Mouse (Mus musculus): Measurements from ENCODE around the gene Dnm3. TPM values are rescaled to one million over a fixed set of nuclear protein-coding genes. Genes with fewer than 3 reads are reported as not detected.

Gene Dnm3
- polyA plus RNA-seq, 1 experiment from 2014 or later: 13.7 TPM

DNA sequence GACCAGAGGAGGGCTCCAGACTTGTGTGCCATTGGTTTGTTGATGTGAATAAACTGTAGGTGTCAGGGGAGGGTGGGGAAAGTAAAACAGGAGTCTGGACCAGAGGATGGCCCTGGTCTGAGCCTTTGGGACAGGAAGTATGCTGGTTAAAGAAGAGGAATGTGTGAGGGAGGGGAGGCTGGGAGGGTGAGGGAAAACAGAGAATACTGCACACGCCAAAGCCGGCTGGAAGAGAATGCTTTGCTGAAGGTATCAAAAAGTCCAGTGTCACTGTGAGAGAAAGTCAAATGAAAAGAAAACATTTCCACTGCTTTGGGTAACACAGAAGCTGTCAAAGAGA, 234.2 kb downstream of the Dnm3 start:
- H3K4me1 ChIP-seq: peaks cover 24% of the 10 kb centered on the region
- peak overlapping the region; percentile 59 for H3K27ac ChIP-seq (replicated peaks)
- H3K36me3 ChIP-seq: no peaks in the 10 kb centered on the region
- H3K4me3 ChIP-seq (replicated peaks): no peak overlapping the region
- H3K9ac ChIP-seq: no peak overlapping the region
- H3K4me2 ChIP-seq (replicated peaks): no peak overlapping the region
- H3K9me3 ChIP-seq (replicated peaks): no peaks in the 10 kb centered on the region
- ATAC-seq (ENCODE audit: insufficient number of reproducible peaks, low FRiP score, low TSS enrichment, low read depth): peak; percentile 63
- WGBS: 21% methylated on average over 2 of the region's 2 CpGs
- no peaks in the 10 kb centered on the region for H3K27me3 ChIP-seq

DNA sequence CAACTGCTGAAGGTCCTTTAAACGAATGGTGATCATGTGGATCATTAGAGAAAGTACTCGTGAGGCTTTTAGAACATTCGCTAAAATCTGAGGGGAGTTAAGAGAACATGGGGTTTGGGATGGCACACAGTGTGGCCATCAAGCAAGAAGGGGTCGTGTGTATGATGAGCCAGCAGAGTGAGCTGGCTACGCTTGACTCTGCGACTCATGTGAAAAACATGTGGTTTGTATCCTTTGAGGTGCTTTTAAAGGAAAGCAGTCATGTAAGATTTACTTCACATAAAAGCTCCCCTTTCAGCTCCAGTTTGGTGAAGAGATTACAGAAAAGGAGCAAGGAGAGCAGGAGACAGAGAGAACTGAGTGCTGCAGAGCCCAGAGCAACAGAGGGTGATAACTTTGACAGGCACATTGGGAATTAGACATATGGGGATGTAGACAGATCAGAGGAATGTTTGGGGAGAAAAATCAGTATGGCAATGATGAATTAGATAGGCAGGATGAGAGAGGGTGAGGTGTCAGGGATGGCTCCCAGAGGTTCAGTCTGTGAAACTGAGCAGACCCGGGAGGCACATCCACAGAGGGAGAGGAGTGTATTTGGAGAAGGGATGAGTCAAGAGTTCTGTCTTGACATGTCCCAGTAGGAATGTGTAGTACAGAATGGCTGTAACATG, 234.7 kb downstream of the Dnm3 start:
- H3K9ac ChIP-seq: no peak overlapping the region
- peaks cover 24% of the 10 kb centered on the region for H3K4me1 ChIP-seq
- ATAC-seq (ENCODE audit: insufficient number of reproducible peaks, low FRiP score, low TSS enrichment, low read depth): peak; percentile 60
- H3K4me3 ChIP-seq (replicated peaks): no peak overlapping the region
- H3K9me3 ChIP-seq (replicated peaks): no peaks in the 10 kb centered on the region
- H3K27me3 ChIP-seq: no peaks in the 10 kb centered on the region
- WGBS: 33% methylated on average over 7 of the region's 7 CpGs
- H3K36me3 ChIP-seq: no peaks in the 10 kb centered on the region
- peak overlapping the region; percentile 59 for H3K27ac ChIP-seq (replicated peaks)
- no peak overlapping the region for H3K4me2 ChIP-seq (replicated peaks)

DNA sequence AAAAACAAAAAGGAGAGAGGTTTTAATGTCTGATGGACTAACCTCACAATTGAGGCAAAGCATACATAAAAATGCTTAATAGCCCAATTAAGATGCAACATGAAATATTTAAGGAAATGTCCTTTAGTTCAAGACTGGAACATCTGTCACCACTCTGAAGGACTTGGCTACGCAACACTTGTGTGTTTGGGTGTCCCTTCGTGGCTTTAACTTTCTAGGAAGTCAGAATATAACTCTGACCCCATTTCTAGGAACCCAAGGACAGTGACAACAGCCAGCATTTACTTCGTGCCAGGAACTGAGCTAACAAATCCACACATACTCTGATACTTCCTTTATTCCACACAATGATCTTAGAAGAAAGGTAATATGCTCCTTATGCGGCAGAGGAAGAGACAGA, 237.1 kb downstream of the Dnm3 start:
- no peak for ATAC-seq (ENCODE audit: insufficient number of reproducible peaks, low FRiP score, low TSS enrichment, low read depth)
- Histone ChIP-seq H3K4me1 (peaks cover 24% of the 10 kb centered on the region), H3K27me3 (no peaks in the 10 kb centered on the region), H3K9me3 (replicated peaks) (no peaks in the 10 kb centered on the region), H3K9ac (no peak overlapping the region), H3K36me3 (no peaks in the 10 kb centered on the region), H3K4me3 (replicated peaks) (no peak overlapping the region), H3K27ac (replicated peaks) (no peak overlapping the region), H3K4me2 (replicated peaks) (no peak overlapping the region)
- WGBS: 75% methylated on average over 4 of the region's 4 CpGs

DNA sequence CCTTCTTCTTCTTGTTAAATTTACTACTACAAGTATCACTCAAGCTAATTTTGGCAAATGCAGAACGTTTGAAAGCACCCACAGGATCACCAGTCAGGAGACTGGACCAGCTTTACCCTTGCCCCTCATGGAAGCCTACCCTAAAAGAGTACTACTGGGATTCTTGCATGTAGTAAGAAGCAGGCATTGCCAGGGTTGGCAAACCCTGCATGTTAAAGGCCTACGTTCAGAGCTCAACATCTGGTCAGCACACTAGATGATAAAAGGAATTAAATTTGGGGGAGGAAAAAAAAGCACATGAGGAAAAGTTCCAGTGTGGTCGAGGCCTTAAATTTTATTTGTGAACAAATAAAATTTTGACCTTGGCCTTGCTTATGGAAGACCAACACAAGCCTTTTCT, 239.2 kb downstream of the Dnm3 start:
- ATAC-seq (ENCODE audit: insufficient number of reproducible peaks, low FRiP score, low TSS enrichment, low read depth): no peak
- H3K4me2 ChIP-seq (replicated peaks): no peak overlapping the region
- H3K36me3 ChIP-seq: no peaks in the 10 kb centered on the region
- no peak overlapping the region for H3K9ac ChIP-seq
- peaks cover 19% of the 10 kb centered on the region for H3K4me1 ChIP-seq
- H3K27me3 ChIP-seq: no peaks in the 10 kb centered on the region
- H3K4me3 ChIP-seq (replicated peaks): no peak overlapping the region
- H3K27ac ChIP-seq (replicated peaks): no peak overlapping the region
- WGBS: 44% methylated on average over 3 of the region's 3 CpGs
- no peaks in the 10 kb centered on the region for H3K9me3 ChIP-seq (replicated peaks)

GRCm38 (mm10) chr1:162236624-162237159, 241.1 kb downstream of the Dnm3 start:
- no peak overlapping the region for H3K27ac ChIP-seq (replicated peaks)
- H3K4me2 ChIP-seq (replicated peaks): no peak overlapping the region
- H3K9ac ChIP-seq: no peak overlapping the region
- peaks cover 4% of the 10 kb centered on the region for H3K4me1 ChIP-seq
- WGBS: 71% methylated on average over 7 of the region's 7 CpGs
- no peaks in the 10 kb centered on the region for H3K36me3 ChIP-seq
- no peak for ATAC-seq (ENCODE audit: insufficient number of reproducible peaks, low FRiP score, low TSS enrichment, low read depth)
- no peak overlapping the region for H3K4me3 ChIP-seq (replicated peaks)
- no peaks in the 10 kb centered on the region for H3K9me3 ChIP-seq (replicated peaks)
- no peaks in the 10 kb centered on the region for H3K27me3 ChIP-seq

- no peaks in the 10 kb centered on the region for H3K27me3 ChIP-seq
- H3K4me1 ChIP-seq: peaks cover 3% of the 10 kb centered on the region; the same call in 1 of the 2 replicates
- H3K4me2 ChIP-seq (replicated peaks): no peak overlapping the region
- ATAC-seq (ENCODE audit: insufficient number of reproducible peaks, low FRiP score, low TSS enrichment, low read depth): peak; percentile 66
- 27% methylated on average over 7 of the region's 7 CpGs for WGBS
- no peak overlapping the region for H3K4me3 ChIP-seq (replicated peaks)
- H3K27ac ChIP-seq (replicated peaks): peak overlapping the region; percentile 74
- H3K9ac ChIP-seq: no peak overlapping the region
- H3K36me3 ChIP-seq: no peaks in the 10 kb centered on the region
- H3K9me3 ChIP-seq (replicated peaks): no peaks in the 10 kb centered on the region
Observed at GRCm38 (mm10) chr1:162225621-162226147, 252.2 kb downstream of the Dnm3 start.

GRCm38 (mm10) chr1:162224817-162225605, 252.8 kb downstream of the Dnm3 start:
- Histone ChIP-seq H3K4me2 (replicated peaks) (no peak overlapping the region), H3K4me1 (peaks cover 3% of the 10 kb centered on the region; the same call in 1 of the 2 replicates), H3K36me3 (no peaks in the 10 kb centered on the region), H3K27ac (replicated peaks) (peak overlapping the region; percentile 86), H3K27me3 (no peaks in the 10 kb centered on the region), H3K4me3 (replicated peaks) (no peak overlapping the region), H3K9me3 (replicated peaks) (no peaks in the 10 kb centered on the region), H3K9ac (no peak overlapping the region)
- ATAC-seq (ENCODE audit: insufficient number of reproducible peaks, low FRiP score, low TSS enrichment, low read depth): peak; percentile 64
- WGBS: 28% methylated on average over 10 of the region's 10 CpGs

DNA sequence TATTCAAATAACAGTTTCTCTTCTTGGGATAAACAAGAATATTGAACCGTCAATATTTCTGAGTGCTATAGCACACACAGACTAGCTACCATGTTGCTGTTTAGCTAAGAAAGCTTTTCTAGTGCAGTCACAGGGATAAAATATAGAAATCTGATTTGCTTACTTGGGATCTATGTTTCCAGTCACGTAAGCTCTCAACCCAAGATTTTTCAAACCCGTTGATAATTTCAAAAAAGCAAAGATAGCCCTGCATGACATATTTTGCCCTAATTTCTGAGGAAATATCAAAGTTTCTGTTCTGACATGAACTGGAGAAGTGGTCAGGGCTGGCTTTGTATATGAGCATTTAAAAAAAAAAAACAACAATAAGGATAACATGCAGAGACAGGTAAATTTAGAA, 253.8 kb downstream of the Dnm3 start:
- H3K27ac ChIP-seq (replicated peaks): no peak overlapping the region; the same call in 1 of the 2 replicates
- no peaks in the 10 kb centered on the region for H3K9me3 ChIP-seq (replicated peaks)
- H3K27me3 ChIP-seq: no peaks in the 10 kb centered on the region
- peaks cover 3% of the 10 kb centered on the region; the same call in 1 of the 2 replicates for H3K4me1 ChIP-seq
- no peak overlapping the region for H3K9ac ChIP-seq
- 30% methylated on average over 3 of the region's 3 CpGs for WGBS
- no peak overlapping the region for H3K4me3 ChIP-seq (replicated peaks)
- H3K4me2 ChIP-seq (replicated peaks): no peak overlapping the region
- H3K36me3 ChIP-seq: no peaks in the 10 kb centered on the region
- ATAC-seq (ENCODE audit: insufficient number of reproducible peaks, low FRiP score, low TSS enrichment, low read depth): no peak

GRCm38 (mm10) chr1:162223258-162223940, 254.4 kb downstream of the Dnm3 start:
- Histone ChIP-seq H3K9me3 (replicated peaks) (no peaks in the 10 kb centered on the region), H3K4me1 (peaks cover 3% of the 10 kb centered on the region; the same call in 1 of the 2 replicates), H3K9ac (no peak overlapping the region), H3K4me2 (replicated peaks) (peak overlapping the region; percentile 39), H3K27me3 (no peaks in the 10 kb centered on the region), H3K36me3 (no peaks in the 10 kb centered on the region), H3K4me3 (replicated peaks) (0 out of 2 replicates have a peak overlapping the region, but pooled peaks have one; percentile 21), H3K27ac (replicated peaks) (peak overlapping the region; percentile 85)
- WGBS: 36% methylated on average over 8 of the region's 8 CpGs
- no peak for ATAC-seq (ENCODE audit: insufficient number of reproducible peaks, low FRiP score, low TSS enrichment, low read depth)

- H3K4me1 ChIP-seq: peaks cover 3% of the 10 kb centered on the region; the same call in 1 of the 2 replicates
- no peaks in the 10 kb centered on the region for H3K27me3 ChIP-seq
- H3K9me3 ChIP-seq (replicated peaks): no peaks in the 10 kb centered on the region
- H3K4me3 ChIP-seq (replicated peaks): peak overlapping the region; percentile 27
- H3K4me2 ChIP-seq (replicated peaks): peak overlapping the region; percentile 34
- H3K36me3 ChIP-seq: no peaks in the 10 kb centered on the region
- H3K9ac ChIP-seq: no peak overlapping the region
- peak overlapping the region; percentile 68; the same call in 1 of the 2 replicates for H3K27ac ChIP-seq (replicated peaks)
- ATAC-seq (ENCODE audit: insufficient number of reproducible peaks, low FRiP score, low TSS enrichment, low read depth): no peak
Observed at GRCm38 (mm10) chr1:162222353-162222752, 255.5 kb downstream of the Dnm3 start.

Data from embryonic facial prominence, embryonic 15.5 days (tissue).